8 mouse cellular contexts compared by ENCODE assay signal in genomic region chr13:43304018-43304431, GRCm38 (mm10). TPM values are rescaled to one million over a fixed set of nuclear protein-coding genes. Genes with fewer than 3 reads are reported as not detected.
DNase-seq lines count a peak whose midpoint lies in the region; ATAC-seq lines count a peak whose summit lies in the region.

Gene Gfod1, minus strand, starts transcription at chr13:43304172.

- H3K27ac ChIP-seq in heart, embryonic 14.5 days (replicated peaks in 1 of 2; ENCODE audit: control insufficient read depth in 1 of 2, insufficient read depth in 1 of 2, low read depth in 2 of 2, low read length in 2 of 2): peak within 1 kb of the TSS; percentile 37 to 87
- peak within 1 kb of the TSS; percentile 72 for H3K27ac ChIP-seq in liver, embryonic 13.5 days
- H3K27ac ChIP-seq in stomach, embryonic 16.5 days (ENCODE audit: low read length): peak within 1 kb of the TSS; percentile 86

- 0 out of 2 replicates have a peak, but pooled peaks cover under 1% of the 10 kb centered on the region for H3K9me3 ChIP-seq in heart, embryonic 14.5 days (ENCODE audit: control insufficient read depth, low read length)
- no peaks in the 10 kb centered on the region for H3K9me3 ChIP-seq in liver, embryonic 13.5 days (replicated peaks)
- no peaks in the 10 kb centered on the region for H3K9me3 ChIP-seq in stomach, embryonic 16.5 days (replicated peaks; ENCODE audit: control insufficient read depth, low read length)

- H3K27me3 ChIP-seq in heart, embryonic 14.5 days (ENCODE audit: control insufficient read depth, insufficient read depth, low read length): no peaks in the 10 kb centered on the region
- H3K27me3 ChIP-seq in liver, embryonic 13.5 days: peaks cover 70% of the 10 kb centered on the region
- peaks cover 15% of the 10 kb centered on the region for H3K27me3 ChIP-seq in stomach, embryonic 16.5 days (ENCODE audit: control insufficient read depth, insufficient read depth, low read length)

- H3K4me1 ChIP-seq in heart, embryonic 14.5 days (ENCODE audit: control insufficient read depth in 2 of 2, insufficient read depth in 2 of 2, low read length in 2 of 2): peaks cover 22 to 39% of the 10 kb centered on the region in 2 experiments
- peaks cover 47% of the 10 kb centered on the region for H3K4me1 ChIP-seq in liver, embryonic 13.5 days (replicated peaks)
- peaks cover 35% of the 10 kb centered on the region for H3K4me1 ChIP-seq in stomach, embryonic 16.5 days (ENCODE audit: control insufficient read depth, insufficient read depth, low read length)

- H3K4me3 ChIP-seq in heart, embryonic 14.5 days (ENCODE audit: control insufficient read depth in 1 of 2, insufficient read depth in 1 of 2, low read depth in 1 of 2, low read length in 2 of 2): peak within 1 kb of the TSS; percentile 58 to 60
- H3K4me3 ChIP-seq in liver, embryonic 13.5 days (replicated peaks): peak within 1 kb of the TSS; percentile 67
- peak within 1 kb of the TSS; percentile 75 for H3K4me3 ChIP-seq in stomach, embryonic 16.5 days (replicated peaks; ENCODE audit: low read length)

- peak within 1 kb of the TSS; percentile 76 for H3K4me2 ChIP-seq in heart, embryonic 14.5 days (ENCODE audit: low read length)
- H3K4me2 ChIP-seq in liver, embryonic 13.5 days: peak within 1 kb of the TSS; percentile 92
- H3K4me2 ChIP-seq in stomach, embryonic 16.5 days (ENCODE audit: low read depth, low read length): peak within 1 kb of the TSS; percentile 98

- ATAC-seq in heart, embryonic 14.5 days (ENCODE audit: insufficient number of reproducible peaks, insufficient read depth, low FRiP score, low read depth): peak; percentile 94
- ATAC-seq in liver, embryonic 13.5 days (ENCODE audit: low read depth): peak; percentile 96
- peak; percentile 97 for ATAC-seq in stomach, embryonic 16.5 days (ENCODE audit: insufficient read depth, low FRiP score)

- under 1% methylated on average over 52 of the region's 53 CpGs for WGBS in heart, embryonic 14.5 days
- WGBS in liver, embryonic 13.5 days (ENCODE audit: insufficient replicate concordance): under 1% methylated on average over 53 of the region's 53 CpGs
- under 1% methylated on average over 53 of the region's 53 CpGs for WGBS in stomach, embryonic 16.5 days

- no peaks in the 10 kb centered on the region for H3K36me3 ChIP-seq in heart, embryonic 14.5 days (ENCODE audit: control insufficient read depth, insufficient read depth, low read length)
- no peaks in the 10 kb centered on the region for H3K36me3 ChIP-seq in liver, embryonic 13.5 days
- H3K36me3 ChIP-seq in stomach, embryonic 16.5 days (ENCODE audit: control insufficient read depth, insufficient read depth, low read length): no peaks in the 10 kb centered on the region

- peak; percentile 97 for DNase-seq in CD4-positive helper T cell, adult 2 months (ENCODE audit: low read depth, low spot score)
- peak; percentile 84 for DNase-seq in brain, embryonic 18.5 days (ENCODE audit: low read depth, low spot score)
- peak; percentile 82 for DNase-seq in fibroblast of lung, adult 2 months (ENCODE audit: low read depth)
- peak; percentile 98 for DNase-seq in kidney, postnatal 14 days
- DNase-seq in liver, embryonic 13.5 days: peak; percentile 80
- peak; percentile 92 for DNase-seq in neural tube, embryonic 10.5 days (ENCODE audit: extremely low spot score, low spot score)

- H3K9ac ChIP-seq in heart, embryonic 14.5 days (ENCODE audit: low read length): peak within 1 kb of the TSS; percentile 87
- peak within 1 kb of the TSS; percentile 75 for H3K9ac ChIP-seq in liver, embryonic 13.5 days
- H3K9ac ChIP-seq in stomach, embryonic 16.5 days (ENCODE audit: low read length): peak within 1 kb of the TSS; percentile 80

RNA-seq across cellular contexts. Expression of gene Gfod1, which starts in this region (rescaled TPM):
- 1.3 TPM in 2 replicates for polyA plus RNA-seq in heart, embryonic 14.5 days (2014; fragmentation: Nextera tagmentation; extraction: Ambion mirVana)
- 0.15 TPM in 2 replicates for polyA plus RNA-seq in liver, embryonic 13.5 days (2015; fragmentation: Nextera tagmentation; extraction: Ambion mirVana)
- 0.41 and 0.49 TPM in 2 replicates for polyA plus RNA-seq in stomach, embryonic 16.5 days (2015; fragmentation: Nextera tagmentation; extraction: Ambion mirVana)

Comparison
In these comparisons a context has a peak if more than half of its experiments do, and no peak if none do; other contexts are left out.
1. Peak in every context shown above with its lines: DNase-seq, ATAC-seq, H3K4me3 ChIP-seq and H3K27ac ChIP-seq.
2. Peak in DNase-seq, ATAC-seq, H3K4me3 ChIP-seq, H3K27ac ChIP-seq, H3K9ac ChIP-seq and H3K4me2 ChIP-seq in liver, embryonic 13.5 days; RNA of the gene not detected or under 1 TPM.
3. Peak in ATAC-seq, H3K4me3 ChIP-seq, H3K27ac ChIP-seq, H3K9ac ChIP-seq and H3K4me2 ChIP-seq in stomach, embryonic 16.5 days; RNA of the gene not detected or under 1 TPM.